Mouse (Mus musculus) lung, postnatal 10 days (tissue): Measurements from ENCODE around the gene Olfr211.
"Not testable (repeated sequence)": the region's sequence is repeated elsewhere in the genome, so short reads cannot be mapped to it uniquely, and the experiment has no call there.

Experiments used
- DNase-seq: peaks from one replicate; pipeline ENCODE4 v3.0.0; 2021

The Olfr211 gene

DNA sequence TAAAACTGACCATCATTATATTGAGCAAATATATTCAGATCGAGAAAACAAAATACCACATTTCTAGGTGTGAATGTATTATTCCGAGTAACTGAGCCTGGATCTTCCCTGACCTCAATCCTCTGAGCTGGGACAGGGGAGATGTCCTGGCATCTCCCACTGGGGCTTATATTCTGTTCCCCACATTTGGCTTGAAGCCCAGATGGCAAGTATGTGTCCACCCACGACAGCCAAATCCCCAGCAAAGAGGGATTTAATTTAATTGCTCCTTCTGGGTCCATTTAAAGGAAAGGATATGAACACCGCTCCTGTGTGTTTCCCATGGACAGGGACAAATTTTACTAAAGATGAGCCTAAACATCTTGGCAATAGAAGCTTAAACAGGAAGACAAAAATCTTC, at the start of gene Olfr211:
TSS of gene Olfr211 (plus strand) at position 301 of the 400 bp plus-strand sequence.
- DNase-seq = no peak

DNA sequence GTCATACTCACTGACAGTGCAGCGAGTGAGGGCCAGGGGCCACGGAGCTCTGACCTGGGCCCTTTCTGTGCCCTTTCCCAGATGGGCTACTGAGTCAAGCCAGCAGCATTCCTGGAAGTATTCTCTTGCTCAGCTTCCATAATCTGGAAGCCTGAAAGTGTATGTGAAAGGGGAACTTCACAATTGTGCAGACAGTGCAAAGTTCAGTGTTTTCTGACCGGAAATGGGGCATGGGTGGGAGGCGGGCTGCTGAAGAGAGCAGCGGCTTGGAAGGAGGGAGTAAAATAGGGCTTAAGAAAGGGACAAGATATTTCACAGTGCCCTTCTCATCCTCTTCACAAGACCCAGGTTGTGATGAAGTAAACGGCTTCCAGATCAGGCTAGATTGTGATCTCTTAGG, 49.4 kb upstream of the Olfr211 start:
- no peak for DNase-seq

DNA sequence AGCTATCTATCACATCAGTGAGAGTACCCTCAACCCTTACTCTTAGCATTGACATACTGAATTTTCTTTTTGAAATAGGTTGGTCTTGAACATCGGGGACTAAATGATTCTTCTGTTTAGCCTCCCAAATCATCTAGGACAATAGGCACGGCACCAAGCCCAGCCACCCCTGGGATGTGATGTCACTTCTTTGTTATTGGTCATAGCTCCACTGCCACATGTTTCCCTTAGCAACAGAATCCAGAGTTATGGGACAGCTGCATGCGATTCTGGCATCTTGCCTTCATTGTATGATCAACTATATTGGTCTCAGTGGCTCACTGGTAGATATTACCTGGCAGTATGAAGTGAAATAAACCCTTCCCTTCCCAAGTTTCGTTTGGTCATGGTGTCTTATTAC, 48.4 kb upstream of the Olfr211 start:
- DNase-seq = no peak

DNA sequence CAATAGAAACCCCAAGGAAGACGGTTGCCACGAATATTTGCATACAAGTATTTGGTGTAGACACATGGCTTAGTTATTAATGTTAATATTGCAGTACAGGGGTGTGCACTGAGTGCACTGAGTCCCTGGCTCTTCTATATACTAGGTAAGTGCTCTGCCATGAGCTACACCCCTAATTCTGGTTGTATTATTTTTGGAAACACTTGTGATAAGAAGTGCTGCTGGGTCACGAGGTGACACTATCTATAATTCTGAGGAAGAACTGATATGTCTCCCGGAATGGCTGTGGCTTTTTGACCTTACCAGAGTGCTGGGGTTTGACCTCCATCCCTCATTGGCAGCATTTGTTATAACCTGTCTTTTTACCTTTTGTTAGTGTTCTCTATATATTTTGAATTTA, 48.0 kb upstream of the Olfr211 start:
- no peak for DNase-seq

DNA sequence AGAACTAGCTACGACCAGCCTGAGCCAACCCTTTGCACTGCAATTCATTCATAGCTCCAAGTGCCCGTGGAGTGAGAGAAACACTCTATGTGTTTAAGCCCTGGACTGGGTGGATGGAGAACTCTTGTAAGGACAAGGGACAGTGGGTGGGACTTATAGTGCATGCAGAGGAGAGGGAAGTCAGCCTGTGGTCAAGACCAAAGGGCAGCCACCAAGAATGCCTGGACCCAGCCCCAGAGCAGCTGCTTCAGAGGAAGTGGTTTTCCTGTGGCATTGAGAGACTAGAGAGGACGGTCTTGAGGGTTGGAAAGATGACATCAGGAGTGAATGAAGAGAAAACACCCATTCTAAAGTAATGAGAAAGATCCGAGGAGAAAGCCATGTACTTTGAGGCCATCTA, 33.1 kb upstream of the Olfr211 start:
- peak; percentile 8 for DNase-seq

DNA sequence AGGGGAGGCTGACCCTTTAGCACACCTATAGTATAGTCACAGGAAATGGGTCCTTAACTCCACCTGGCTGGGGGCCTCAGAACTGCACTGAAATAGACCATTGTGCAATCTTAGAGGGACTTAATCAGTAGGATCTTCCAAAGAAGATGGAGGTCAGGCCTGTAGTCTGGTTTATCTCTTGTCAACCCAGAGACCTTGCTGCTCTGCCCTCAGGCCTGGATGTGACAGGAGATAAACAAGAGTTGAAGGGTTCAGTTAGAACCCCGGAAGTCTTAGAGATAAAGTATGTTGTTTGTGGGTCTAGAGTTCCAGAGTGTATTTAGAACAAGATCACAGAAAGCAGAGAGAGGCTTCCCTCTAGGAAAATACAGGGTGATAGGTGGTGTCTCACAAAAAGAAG, 32.4 kb upstream of the Olfr211 start:
- DNase-seq = no peak

DNA sequence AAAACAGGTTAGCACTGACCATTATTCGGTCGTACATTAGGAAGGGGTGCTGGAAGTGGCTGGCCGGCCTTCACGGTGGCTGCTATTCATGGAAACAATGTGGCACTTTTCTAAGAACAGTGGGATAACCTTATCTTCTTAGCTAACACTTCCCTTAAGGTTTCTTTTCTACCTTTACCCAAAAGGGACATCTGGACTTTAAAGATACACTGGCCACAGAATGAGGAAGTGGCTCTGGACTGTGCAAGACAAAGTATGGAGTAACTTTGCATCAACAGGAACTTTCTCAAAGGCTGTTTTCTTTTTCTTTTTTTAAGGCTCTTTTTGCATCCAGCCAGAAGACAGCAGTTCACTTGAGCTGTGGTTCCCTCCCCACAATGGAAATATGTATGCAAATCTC, 30.2 kb upstream of the Olfr211 start:
- no peak for DNase-seq

DNA sequence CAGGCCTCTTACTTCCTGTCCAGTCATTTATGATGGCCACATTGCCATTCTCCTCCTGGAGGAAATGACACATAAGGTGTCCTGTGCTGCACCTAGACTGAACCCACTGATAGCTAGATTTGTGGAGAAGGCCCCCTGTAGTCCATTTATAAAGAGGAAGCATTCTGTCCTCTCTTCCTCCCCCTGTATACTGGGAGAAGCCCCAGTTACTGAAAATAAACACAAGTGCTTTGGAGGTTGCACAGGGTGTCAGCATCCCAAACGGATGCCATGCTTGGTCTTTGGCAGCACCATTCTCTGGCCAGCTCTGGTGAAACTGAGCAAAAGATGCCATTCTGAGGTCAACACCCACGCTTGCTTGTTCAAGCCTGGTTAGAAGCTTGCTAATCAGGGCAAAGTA, 29.7 kb upstream of the Olfr211 start:
- DNase-seq = no peak

DNA sequence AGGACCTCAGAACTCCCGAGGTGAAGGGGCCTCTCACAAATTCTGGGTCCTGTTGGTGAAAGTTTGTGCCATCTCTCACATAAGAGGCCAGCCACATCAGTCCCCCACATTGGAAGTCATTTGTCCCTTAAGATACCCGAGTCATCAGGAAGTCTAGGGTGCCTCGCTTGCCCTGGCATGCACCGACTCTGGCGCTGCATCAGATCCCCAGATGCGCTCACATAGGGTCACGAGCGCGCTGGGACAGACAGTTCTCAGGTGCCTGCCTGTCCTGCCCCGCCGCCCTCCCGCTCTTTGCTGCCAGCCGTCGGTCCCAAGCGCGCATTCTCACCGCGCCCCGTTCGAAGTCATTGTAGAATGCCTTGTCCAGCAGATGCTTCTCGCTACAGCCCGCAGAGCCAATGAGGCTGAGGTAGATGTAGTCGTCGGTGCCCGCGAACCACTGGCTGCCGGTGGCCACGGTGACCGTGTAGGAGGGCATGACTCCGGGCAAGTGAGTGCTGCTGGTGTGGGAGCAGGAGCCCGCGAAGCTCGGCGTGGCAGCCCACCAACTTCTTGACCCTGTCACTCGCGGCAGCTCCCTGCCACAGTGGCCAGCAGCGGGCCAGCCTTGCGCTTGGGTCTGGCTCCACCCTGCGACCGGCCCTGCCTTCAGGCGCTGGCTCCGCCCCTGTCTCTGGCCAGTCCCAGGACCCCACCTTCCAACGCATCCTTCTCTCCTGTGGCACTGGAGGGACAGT, 28.2 kb upstream of the Olfr211 start, which contains the start of gene Alox5:
TSS of gene Alox5 (minus strand) at position 635 of the 740 bp plus-strand sequence.
- peak; percentile 22 for DNase-seq

DNA sequence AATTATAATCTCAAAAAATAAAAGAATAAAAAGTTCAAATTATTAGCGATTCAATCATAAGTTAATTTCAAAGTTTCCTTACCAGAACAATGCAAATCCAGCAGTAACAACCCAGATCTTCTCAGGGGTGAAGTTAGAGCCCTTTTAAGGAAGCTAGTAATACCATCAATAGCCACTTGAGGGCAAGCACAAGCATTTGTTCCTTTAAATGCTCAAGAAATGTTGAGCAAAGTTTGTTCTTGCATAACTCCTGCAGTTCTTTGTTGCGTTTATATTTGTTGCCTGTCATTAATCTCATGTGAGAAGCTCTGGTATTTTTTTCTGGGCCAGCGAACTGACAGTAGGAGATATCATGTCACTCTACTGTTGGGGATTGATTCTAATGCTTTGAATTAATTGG, 20.8 kb upstream of the Olfr211 start:
- DNase-seq = peak; percentile 34

DNA sequence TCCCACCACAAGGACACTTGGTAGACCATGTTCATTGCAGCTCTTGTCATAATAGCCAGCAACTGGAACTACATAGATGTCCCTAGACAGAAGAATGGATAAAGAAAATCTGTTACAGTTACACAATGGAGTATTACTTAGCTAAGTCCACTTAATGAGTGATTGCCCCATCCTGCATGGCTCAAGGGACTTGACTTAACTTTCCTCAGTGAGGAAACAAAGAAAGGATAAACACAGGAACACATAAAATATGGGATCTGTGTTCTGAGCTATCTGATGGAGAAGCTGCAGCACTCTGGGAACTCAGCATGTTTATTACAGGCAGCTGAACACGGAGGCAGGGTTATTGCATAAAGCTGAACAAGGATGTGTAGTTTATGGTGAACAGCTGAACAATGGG, 3.8 kb upstream of the Olfr211 start:
- no peak for DNase-seq

DNA sequence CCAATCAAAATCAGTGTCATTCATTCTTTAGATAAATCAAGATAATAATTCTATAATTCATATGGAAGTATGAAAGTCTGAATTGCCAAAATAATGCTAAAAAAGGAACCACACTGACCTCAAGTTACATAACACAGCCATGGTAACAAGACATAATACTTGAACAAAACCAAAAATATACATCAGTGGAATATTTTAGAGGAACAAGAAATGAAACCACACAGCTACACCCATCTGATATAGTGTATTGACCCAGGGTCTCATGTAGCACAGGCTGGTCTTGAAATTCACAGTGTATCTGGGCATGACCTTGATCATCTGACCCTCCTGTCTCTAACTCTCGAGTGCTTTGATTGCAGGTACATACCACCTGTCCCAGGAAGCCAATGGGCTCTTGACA, 2.1 kb upstream of the Olfr211 start:
- DNase-seq = no peak

DNA sequence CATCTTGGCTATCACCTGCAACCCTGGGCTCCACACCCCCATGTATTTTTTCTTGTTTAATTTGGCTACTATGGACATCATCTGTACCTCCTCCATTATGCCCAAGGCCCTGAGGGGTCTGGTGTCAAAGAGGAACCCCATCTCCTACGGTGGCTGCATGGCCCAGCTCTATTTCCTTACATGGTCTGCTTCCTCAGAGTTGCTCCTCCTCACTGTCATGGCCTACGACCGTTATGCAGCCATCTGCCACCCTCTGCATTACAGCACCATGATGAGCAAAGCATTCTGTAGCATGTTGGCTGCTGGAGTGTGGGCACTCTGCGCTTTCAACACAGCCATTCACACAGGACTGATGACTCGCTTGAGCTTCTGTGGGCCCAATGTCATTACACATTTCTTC, 4.9 kb downstream of the Olfr211 start:
- no peak for DNase-seq

DNA sequence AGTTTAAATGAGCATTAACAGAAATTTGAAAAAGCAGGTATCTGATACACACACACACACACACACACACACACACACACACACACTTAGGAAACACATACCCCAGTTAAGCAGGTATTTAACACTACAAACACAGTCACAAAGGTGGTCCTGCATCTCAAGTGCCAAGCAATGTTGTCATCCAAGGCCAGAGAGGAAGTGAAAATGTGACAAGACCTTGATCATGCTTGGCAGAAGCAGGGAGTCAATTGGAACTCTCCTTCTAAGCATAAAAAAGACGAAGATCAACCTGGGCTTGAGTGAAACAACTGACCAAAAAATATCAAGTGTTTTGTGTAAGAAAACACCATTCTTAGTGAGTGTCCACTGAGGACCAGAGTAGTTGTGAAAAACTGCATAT, 7.1 kb downstream of the Olfr211 start:
- no peak for DNase-seq

DNA sequence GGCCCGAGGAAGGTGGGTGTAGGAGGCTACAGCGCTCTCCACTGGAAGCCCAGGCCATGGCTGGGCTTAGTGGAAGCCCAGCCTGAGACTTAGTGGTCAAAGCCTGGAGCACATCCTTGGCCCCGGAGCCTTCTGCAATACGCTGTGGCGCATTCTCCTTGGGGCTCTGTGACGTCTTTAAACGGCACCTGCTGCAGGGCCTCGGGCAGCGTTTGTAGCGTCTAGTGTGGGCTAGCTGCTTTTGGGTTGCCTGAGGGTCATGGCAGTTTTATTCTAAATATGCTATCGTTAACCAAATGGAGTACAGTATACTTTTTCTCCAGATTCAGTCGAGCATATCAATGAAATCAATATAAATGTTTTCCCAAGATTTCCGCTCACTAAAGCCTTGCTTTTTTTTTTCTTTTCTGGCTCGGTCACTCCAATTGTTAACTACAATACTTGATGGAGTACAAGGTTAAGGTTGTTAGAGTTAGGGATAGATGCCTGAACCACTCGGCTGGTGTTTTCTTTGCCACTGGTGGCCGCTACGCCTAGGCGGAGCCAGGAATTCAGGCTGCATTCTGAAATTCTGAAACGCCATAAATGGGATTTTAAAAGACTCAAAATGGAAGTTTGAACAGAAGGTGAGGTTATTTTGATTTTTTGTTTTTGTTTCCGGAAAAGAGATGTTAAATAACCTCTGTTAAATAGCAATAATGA, 17.6 kb downstream of the Olfr211 start, which contains the start of gene Olfr212:
TSS of gene Olfr212 (plus strand) at position 215 of the 702 bp plus-strand sequence.
- DNase-seq = not testable (repeated sequence)

DNA sequence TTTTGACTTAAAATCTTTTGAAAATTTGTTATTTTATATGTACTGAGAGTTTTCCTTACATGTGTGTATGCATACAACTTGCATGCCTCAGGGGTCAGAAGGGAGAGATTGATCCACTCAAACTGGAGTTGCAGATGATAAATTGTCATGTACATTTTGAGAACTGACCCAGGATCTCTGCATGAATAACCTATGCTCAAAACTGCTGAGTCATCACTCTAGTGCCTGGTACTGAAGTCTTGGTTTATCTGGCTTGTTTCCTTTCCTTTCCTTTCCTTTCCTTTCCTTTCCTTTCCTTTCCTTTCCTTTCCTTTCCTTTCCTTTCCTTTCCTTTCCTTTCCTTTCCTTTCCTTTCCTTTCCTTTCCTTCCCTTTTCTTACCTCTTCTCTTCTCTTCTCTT, 25.9 kb downstream of the Olfr211 start:
- no peak for DNase-seq

DNA sequence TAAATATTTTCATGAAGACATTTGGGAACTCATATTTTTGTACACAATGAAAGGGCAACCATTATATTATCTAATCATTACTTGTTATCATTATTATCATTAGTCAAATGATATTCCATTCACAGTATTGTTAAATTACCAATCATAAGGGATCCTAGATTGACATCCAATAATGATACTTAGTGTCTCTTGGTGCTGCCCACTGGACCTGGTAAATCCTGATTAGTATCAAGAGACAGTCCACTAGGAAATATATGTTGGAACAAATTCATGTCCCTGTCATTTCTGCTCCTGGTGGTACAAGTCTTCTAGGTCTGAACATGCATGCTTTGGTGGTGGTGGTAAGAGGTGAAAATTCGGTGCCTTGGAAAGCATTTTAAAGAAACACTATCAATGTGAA, 49.3 kb downstream of the Olfr211 start, which contains the start of gene Olfr213:
TSS of gene Olfr213 (plus strand) at position 301 of the 400 bp plus-strand sequence.
- no peak for DNase-seq

DNA sequence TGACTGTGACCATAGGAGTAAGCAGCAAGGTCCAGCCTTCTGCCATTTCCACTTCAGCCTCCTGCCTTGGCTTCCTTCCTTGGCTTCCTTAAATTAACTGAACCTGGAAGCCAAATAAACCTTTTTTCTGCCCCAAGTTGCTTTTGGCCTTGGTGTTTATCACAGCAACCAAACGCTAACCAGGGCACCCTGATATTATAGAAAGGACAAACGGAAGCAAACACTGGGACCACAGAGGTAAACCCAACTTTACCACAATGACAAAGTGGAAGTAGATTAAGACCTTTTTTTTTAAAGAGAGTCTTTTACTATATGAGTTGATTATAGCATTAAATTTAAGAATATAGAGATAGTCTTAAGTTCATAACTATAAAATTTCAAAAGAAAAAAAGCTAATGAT, 53.6 kb downstream of the Olfr211 start:
- no peak for DNase-seq
